Mouse (Mus musculus) heart, postnatal 14 days (tissue): Measurements from ENCODE around the gene Acot6. TPM values are rescaled to one million over a fixed set of nuclear protein-coding genes. Genes with fewer than 3 reads are reported as not detected.
"Not testable (repeated sequence)": the region's sequence is repeated elsewhere in the genome, so short reads cannot be mapped to it uniquely, and the experiment has no call there.

Experiments used
- DNase-seq, 2 experiments: peaks; one replicate each; pipeline ENCODE4 v3.0.0; 2021 to 2022
- intact Hi-C: fragments of 180-260 bp; cut with DNase I; formaldehyde crosslinking; loops from one replicate; pipeline ENCODE4 v1.15.1; 2025
- long read RNA-seq, 2 experiments: library from polyadenylated mRNA; stranded (forward); transcript quantifications; one replicate each; pipeline ENCODE4 v2.0.0; 2021
- total RNA-seq, 2 experiments: library from RNA; stranded (reverse); gene quantifications; 2 replicates each; pipeline ENCODE4 v1.2.3; 2021

The Acot6 gene
- total RNA-seq = 1 to 10 TPM; 2.4 to 3.1 TPM
- long read RNA-seq, experiment 1, partial matches to known transcripts = 0 of 1 reads
- long read RNA-seq, experiment 1, other reads (novel, unspliced or antisense) = 0 of 1 reads
- long read RNA-seq, experiment 2, partial matches to known transcripts = 1 of 2 reads
- long read RNA-seq, experiment 2, other reads (novel, unspliced or antisense) = 0 of 2 reads

DNA sequence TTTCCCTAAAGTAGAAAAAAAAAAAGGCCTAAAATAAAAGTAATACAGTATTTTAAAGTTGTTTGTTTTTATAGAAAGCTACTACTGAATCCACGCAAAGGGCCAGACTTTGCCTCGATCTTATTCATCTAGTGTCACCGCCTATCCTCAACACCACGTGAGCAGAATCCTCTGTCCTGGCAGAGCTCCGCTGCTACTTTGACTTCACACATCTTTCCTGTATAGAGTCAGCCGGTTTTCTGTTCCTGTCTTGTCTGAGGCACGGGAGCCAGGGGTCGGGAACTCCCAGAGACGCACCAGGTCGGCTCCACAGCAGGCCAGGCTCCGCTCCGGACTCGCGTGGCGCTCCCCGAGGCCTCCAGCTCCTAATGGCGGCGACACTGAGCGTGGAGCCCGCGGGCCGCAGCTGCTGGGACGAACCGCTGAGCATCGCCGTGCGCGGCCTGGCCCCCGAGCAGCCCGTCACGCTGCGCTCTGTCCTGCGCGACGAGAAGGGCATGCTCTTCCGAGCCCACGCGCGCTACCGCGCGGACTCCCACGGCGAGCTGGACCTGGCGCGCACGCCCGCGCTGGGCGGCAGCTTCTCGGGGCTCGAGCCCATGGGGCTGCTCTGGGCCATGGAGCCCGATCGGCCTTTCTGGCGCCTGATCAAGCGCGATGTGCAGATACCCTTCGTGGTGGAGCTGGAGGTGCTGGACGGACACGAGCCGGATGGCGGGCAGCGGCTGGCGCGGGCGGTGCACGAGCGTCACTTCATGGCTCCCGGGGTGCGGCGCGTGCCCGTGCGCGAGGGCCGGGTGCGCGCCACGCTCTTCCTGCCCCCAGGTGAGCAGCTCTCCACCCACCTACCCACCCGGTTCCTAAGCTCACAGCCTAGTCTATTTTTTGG lies at the start of gene Acot6:
Acot6 (plus strand) TSS at position 51 of the 889 bp plus-strand sequence.
- intact Hi-C loops = not testable (repeated sequence)
- peak; percentile 42 to 66 for DNase-seq

DNA sequence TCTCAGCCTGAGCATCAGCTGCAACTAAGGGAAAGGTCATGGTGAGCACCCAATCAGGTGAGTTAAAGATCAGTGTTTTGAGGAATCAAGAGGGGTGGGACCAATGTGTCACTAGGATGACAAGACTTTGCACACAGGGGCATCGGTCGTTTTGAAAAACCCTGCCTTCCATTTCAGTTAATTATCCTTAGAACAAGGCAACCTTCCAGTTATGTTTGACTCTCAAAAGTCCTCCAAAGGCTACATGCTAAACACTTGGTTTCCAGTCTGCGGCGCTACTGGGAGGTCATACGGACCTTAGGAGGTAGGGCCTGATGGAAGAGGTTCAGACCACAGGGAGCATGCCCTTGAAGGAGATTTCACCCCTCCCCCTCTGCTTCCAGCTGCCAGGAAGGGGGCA lies 49.7 kb upstream of the Acot6 start:
- not testable (repeated sequence) for DNase-seq
- intact Hi-C loops = loop anchor here (10.0 kb wide), 1 partner anchor 336 kb away; no protein-coding TSS in a partner anchor

DNA sequence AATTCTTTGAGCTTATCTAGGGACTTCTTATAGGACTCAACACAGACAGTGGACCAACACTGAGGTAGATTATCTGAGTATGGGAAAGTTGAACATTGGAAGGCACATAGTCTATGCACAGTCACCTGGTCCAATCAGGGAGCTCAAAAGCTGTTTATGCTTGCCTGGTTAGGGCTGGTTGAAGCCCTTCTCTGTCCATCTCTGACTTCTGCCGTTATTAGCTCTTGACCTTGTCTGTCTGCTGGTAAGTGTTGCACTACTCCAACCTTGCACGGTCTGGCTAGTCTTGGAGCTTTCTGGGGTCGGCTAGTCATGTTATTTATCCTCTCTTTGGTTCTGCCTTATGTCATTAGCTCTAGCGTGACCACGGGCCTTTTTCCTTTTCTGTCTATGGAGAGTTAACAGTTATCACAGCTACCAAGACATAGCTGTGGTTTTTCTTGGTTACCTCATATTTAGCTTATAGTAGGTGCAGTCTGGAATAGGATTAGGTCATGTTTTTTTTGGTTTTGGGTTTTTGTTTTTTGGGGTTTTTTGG lies 48.4 kb upstream of the Acot6 start, which contains the start of gene Acot3:
Acot3 (plus strand) TSS at position 208 of the 538 bp plus-strand sequence.
- intact Hi-C loops = loop anchor here (10.0 kb wide), 1 partner anchor 337 kb away; no protein-coding TSS in a partner anchor
- no peak for DNase-seq

GRCm38 (mm10) chr12:84052609-84053008 lies 47.8 kb upstream of the Acot6 start:
- no peak for DNase-seq
- intact Hi-C loops = loop anchor here (10.0 kb wide), 1 partner anchor 338 kb away; no protein-coding TSS in a partner anchor

DNA sequence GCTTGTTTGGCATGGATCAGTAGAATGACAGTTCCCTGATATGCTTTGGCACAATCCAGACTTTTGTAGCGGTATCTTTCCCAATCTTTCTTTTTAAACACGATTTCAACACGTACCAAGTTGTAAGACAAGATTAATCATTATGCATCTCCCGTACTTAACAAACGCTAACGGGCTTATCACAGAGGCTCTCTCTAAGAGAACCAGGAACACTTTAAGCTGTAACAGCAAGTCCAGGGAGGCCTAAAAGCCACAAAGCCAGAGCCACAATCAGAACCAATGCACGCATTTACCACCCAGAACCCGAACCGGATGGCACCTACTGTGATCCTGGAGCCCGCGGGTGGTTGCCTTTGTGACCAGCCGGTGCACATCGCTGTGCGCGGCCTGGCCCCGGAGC lies 47.3 kb upstream of the Acot6 start:
- intact Hi-C loops = loop anchor here (10.0 kb wide), 1 partner anchor 338 kb away; no protein-coding TSS in a partner anchor
- peak in 1 of 2 experiments; percentile 14 for DNase-seq

GRCm38 (mm10) chr12:84053679-84054391 lies 46.6 kb upstream of the Acot6 start:
- intact Hi-C loops = loop anchor here (10.0 kb wide), 1 partner anchor 339 kb away; no protein-coding TSS in a partner anchor
- DNase-seq = peak; percentile 16 to 32

- intact Hi-C loops = loop anchor here (1.0 to 10.0 kb wide), 2 partner anchors 90 to 226 kb away; no protein-coding TSS in a partner anchor
- DNase-seq = peak in 1 of 2 experiments; percentile 36
Measured at GRCm38 (mm10) chr12:84060946-84061345, 39.5 kb upstream of the Acot6 start.

GRCm38 (mm10) chr12:84062336-84062735 lies 38.1 kb upstream of the Acot6 start:
- no peak for DNase-seq
- intact Hi-C loops = loop anchor here (10.0 kb wide), 1 partner anchor 228 kb away; no protein-coding TSS in a partner anchor

DNA sequence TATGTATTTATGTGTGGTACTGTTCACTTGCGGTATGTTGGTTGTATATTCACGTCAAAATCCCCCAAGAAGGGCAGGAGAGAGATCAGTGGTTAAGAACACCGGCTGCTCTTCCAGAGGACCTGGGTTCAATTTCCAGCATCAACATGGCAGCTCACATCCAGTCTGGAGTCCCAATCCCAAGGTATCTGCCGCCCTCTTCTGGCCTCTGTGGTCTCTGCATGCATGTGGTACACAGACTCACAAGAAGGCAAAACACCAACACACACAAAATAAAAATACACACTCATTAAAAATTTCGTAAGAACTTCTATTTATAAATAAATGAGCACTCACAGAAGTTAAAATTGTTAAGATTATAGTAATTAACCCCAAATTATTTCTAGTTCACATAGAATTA lies 37.2 kb upstream of the Acot6 start:
- intact Hi-C loops = loop anchor here (10.0 kb wide), 1 partner anchor 228 kb away; no protein-coding TSS in a partner anchor
- DNase-seq = peak in 1 of 2 experiments; percentile 18

- DNase-seq = no peak
- intact Hi-C loops = loop anchor here (10.0 kb wide), 1 partner anchor 229 kb away; no protein-coding TSS in a partner anchor
Measured at GRCm38 (mm10) chr12:84063833-84064232, 36.6 kb upstream of the Acot6 start.

GRCm38 (mm10) chr12:84064621-84065020 lies 35.8 kb upstream of the Acot6 start:
- DNase-seq = no peak
- intact Hi-C loops = loop anchor here (10.0 kb wide), 1 partner anchor 230 kb away; no protein-coding TSS in a partner anchor

DNA sequence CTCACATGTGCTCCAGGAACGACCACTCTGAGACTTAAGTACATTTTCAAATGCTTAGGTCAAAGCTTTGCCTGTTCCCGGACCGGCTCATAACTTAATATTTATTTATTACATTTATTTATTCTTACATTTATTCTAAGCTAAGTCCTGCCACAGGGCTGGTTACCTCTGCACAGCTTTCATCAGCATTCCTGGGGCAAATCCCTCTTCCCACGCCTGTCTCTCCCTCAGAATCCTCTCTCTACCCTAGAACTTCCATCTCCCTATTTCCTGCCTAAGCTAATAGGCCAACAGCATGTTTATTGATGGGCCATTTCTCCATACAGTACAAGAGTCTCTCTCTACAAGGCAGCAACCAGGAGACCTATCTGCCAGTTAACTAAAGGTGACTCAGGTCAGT lies 32.7 kb upstream of the Acot6 start:
- DNase-seq = no peak
- intact Hi-C loops = loop anchor here (10.0 kb wide), 1 partner anchor 233 kb away; no protein-coding TSS in a partner anchor

DNA sequence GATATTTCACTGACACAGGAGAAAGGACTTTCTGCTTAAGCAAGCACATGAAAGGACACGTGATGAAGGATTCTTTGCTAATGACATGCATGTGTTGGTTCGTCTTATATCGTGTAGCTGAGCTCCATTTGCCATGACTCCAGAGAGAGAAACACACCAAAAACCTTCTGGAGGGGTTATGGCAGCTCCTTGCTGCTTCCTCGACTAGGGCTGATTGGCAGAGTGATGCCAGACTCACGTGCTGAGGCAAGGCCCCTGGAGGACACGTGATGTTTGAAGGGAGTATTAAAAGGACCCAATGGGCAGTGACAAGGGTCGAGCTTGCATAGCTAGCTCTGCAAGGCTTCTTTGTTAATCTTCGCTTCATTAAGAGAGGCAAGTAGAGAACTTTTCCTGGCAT lies 32.2 kb upstream of the Acot6 start:
- no peak for DNase-seq
- intact Hi-C loops = loop anchor here (10.0 kb wide), 1 partner anchor 233 kb away; no protein-coding TSS in a partner anchor

GRCm38 (mm10) chr12:84068986-84069385 lies 31.5 kb upstream of the Acot6 start, which contains the start of gene Acot5:
Gene Acot5 (plus strand): TSS chr12:84069325.
- DNase-seq = no peak
- intact Hi-C loops = loop anchor here (10.0 kb wide), 1 partner anchor 234 kb away; no protein-coding TSS in a partner anchor

DNA sequence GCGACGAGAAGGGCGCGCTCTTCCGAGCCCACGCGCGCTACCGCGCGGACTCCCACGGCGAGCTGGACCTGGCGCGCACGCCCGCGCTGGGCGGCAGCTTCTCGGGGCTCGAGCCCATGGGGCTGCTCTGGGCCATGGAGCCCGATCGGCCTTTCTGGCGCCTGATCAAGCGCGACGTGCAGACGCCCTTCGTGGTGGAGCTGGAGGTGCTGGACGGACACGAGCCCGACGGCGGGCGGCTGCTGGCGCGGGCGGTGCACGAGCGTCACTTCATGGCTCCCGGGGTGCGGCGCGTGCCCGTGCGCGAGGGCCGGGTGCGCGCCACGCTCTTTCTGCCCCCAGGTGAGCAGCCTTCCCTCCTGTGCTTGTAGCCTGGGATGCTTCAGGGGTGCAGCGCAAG lies 30.9 kb upstream of the Acot6 start:
- intact Hi-C loops = loop anchor here (10.0 kb wide), 1 partner anchor 235 kb away; no protein-coding TSS in a partner anchor
- peak; percentile 27 to 58 for DNase-seq

- DNase-seq = no peak
- intact Hi-C loops = no loop called here
Measured at GRCm38 (mm10) chr12:84071696-84072095, 28.8 kb upstream of the Acot6 start.

DNA sequence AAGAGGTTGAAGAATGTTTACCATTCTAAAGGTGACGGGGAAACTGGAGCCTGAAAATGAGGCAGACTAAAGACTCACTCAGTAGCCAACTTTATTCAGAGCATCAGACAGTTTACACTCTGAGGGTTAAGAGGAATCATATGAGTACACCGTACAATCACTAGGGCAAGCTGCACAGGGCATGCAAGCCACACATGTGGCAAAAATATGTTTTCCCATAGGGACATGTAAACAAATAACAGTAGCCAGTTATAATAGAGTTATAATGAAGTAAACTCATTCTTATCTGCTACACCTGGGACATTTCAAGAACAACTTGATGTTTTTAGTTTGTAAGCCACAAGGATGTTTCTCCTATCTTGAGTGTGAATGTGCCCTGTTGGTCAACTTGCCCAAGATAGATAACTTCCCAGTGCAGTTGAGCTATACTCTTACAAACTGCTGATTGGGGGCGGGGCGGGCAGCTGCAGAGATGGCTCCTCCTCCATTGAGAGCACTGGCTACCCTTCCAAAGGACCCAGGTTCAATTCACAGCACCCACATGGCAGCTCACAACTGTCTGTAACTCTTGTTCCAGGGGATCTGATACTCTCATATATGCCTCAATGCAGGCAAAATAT lies 23.0 kb upstream of the Acot6 start:
- intact Hi-C loops = no loop called here
- no peak for DNase-seq

GRCm38 (mm10) chr12:84083842-84084241 lies 16.6 kb upstream of the Acot6 start:
- DNase-seq = no peak
- intact Hi-C loops = no loop called here

- DNase-seq = no peak
Measured at GRCm38 (mm10) chr12:84084581-84084980, 15.9 kb upstream of the Acot6 start.

More at GRCm38 (mm10) chr12:84084581-84084980, 15.9 kb upstream of the Acot6 start:
- intact Hi-C loops = no loop called here
